20 mouse cellular contexts compared by ENCODE assay signal in genomic region chr8:114259713-114260355, GRCm38 (mm10). TPM values are rescaled to one million over a fixed set of nuclear protein-coding genes. Genes with fewer than 3 reads are reported as not detected.
DNase-seq lines count a peak whose midpoint lies in the region; ATAC-seq and TF ChIP-seq lines count a peak whose summit lies in the region.
"Had no signal": no experiment of that assay in that cellular context is flagged by ENCODE, and none has a peak within 500 bp of the region (broad histone marks: within the 10 kb centered on the region; RNA-seq: fewer than 3 reads in every experiment).

No protein-coding gene starts in this region.

- no peak for TF ChIP-seq CTCF in brain, embryonic 14.5 days (IDR thresholded peaks at IDR 0.05; ENCODE audit: borderline replicate concordance, extremely low read depth, insufficient read depth, insufficient read length)

- ATAC-seq in hindbrain, embryonic 16.5 days, result no peak
- ATAC-seq in hindbrain, embryonic 14.5 days (ENCODE audit: low FRiP score), result no peak

- WGBS in hindbrain, embryonic 16.5 days, result 65% methylated on average over 5 of the region's 5 CpGs
- 70% methylated on average over 5 of the region's 5 CpGs for WGBS in hindbrain, embryonic 14.5 days

- H3K36me3 ChIP-seq in hindbrain, embryonic 16.5 days (ENCODE audit: control insufficient read depth, insufficient read depth, low read length), result no peaks in the 10 kb centered on the region
- no peaks in the 10 kb centered on the region for H3K36me3 ChIP-seq in hindbrain, embryonic 14.5 days (replicated peaks; ENCODE audit: control insufficient read depth, insufficient read depth)
- H3K36me3 ChIP-seq: limb, embryonic 10.5 days; midbrain, embryonic 10.5 days had no signal

- H3K9me3 ChIP-seq in hindbrain, embryonic 16.5 days (ENCODE audit: control insufficient read depth, low read length), result no peaks in the 10 kb centered on the region
- no peaks in the 10 kb centered on the region for H3K9me3 ChIP-seq in hindbrain, embryonic 14.5 days (ENCODE audit: control insufficient read depth, low read length)
- H3K9me3 ChIP-seq: limb, embryonic 10.5 days; midbrain, embryonic 10.5 days had no signal

- H3K4me2 ChIP-seq in hindbrain, embryonic 16.5 days (ENCODE audit: low read length), result no peak overlapping the region
- H3K4me2 ChIP-seq in hindbrain, embryonic 14.5 days (replicated peaks), result no peak overlapping the region
- H3K4me2 ChIP-seq: liver, embryonic 11.5 days had no signal

- no peak overlapping the region for H3K9ac ChIP-seq in hindbrain, embryonic 16.5 days (ENCODE audit: low read depth, low read length)
- H3K9ac ChIP-seq in hindbrain, embryonic 14.5 days, result no peak overlapping the region

- TF ChIP-seq POLR2A in brain, embryonic 14.5 days (IDR thresholded peaks at IDR 0.05; ENCODE audit: borderline replicate concordance, extremely low read depth, insufficient read depth, insufficient read length, poor library complexity, severe bottlenecking), result no peak

- no peaks in the 10 kb centered on the region for H3K27me3 ChIP-seq in hindbrain, embryonic 16.5 days (replicated peaks; ENCODE audit: control insufficient read depth, insufficient read depth, low read length)
- H3K27me3 ChIP-seq in hindbrain, embryonic 14.5 days (ENCODE audit: control insufficient read depth, insufficient read depth, low read length), result no peaks in the 10 kb centered on the region

- no peak for DNase-seq in hindbrain, embryonic 14.5 days (ENCODE audit: low spot score)
- peak; percentile 57 for DNase-seq in brain, embryonic 14.5 days (ENCODE audit: low read depth)
- peak; percentile 46 to 59 for DNase-seq in cerebellum, adult 18-20 months
- peak; percentile 65 to 67 for DNase-seq in cerebellum, postnatal 36 days
- DNase-seq in heart, adult 9 months (ENCODE audit: low spot score in 2 of 2), result no peak
- no peak for DNase-seq in testis, postnatal 10 days (ENCODE audit: low spot score)
- DNase-seq: adrenal gland, postnatal 36 days; gastrocnemius, postnatal 14 days; heart, postnatal 14 days; kidney, adult 2 months; kidney, postnatal 25 days; lung, adult 2 months; lung, postnatal 4 days; thymus, postnatal 36 days had no signal

- H3K27ac ChIP-seq in hindbrain, embryonic 16.5 days (ENCODE audit: low read depth, low read length), result peak overlapping the region; percentile 23; the same call in 1 of the 2 replicates
- no peak overlapping the region for H3K27ac ChIP-seq in hindbrain, embryonic 14.5 days
- H3K27ac ChIP-seq: limb, embryonic 10.5 days; midbrain, embryonic 10.5 days; stomach, postnatal 0 days had no signal

- H3K4me3 ChIP-seq in hindbrain, embryonic 16.5 days (ENCODE audit: low read length), result no peak overlapping the region
- no peak overlapping the region for H3K4me3 ChIP-seq in hindbrain, embryonic 14.5 days (replicated peaks; ENCODE audit: low read length)
- H3K4me3 ChIP-seq: limb, embryonic 10.5 days; midbrain, embryonic 10.5 days had no signal

- H3K4me1 ChIP-seq in hindbrain, embryonic 16.5 days (ENCODE audit: control insufficient read depth, insufficient read depth, low read depth, low read length), result peaks cover 11% of the 10 kb centered on the region
- no peaks in the 10 kb centered on the region for H3K4me1 ChIP-seq in hindbrain, embryonic 14.5 days (replicated peaks; ENCODE audit: control insufficient read depth, insufficient read depth, low read length)
- H3K4me1 ChIP-seq: midbrain, embryonic 10.5 days had no signal

RNA-seq across cellular contexts. Expression of gene Vat1l, which starts 54.4 kb away (rescaled TPM):
- 76.2 and 79.7 TPM in 2 replicates for polyA plus RNA-seq in hindbrain, embryonic 16.5 days (2015; fragmentation: Nextera tagmentation; extraction: Ambion mirVana)
- 60.1 and 67.4 TPM in 2 replicates for polyA plus RNA-seq in hindbrain, embryonic 14.5 days (2014; fragmentation: Nextera tagmentation; extraction: Ambion mirVana)
- polyA plus RNA-seq in brain, embryonic 14.5 days (2012; rRNA removed), result 67.1 and 104 TPM in 2 replicates
- polyA plus RNA-seq: spleen, adult 2 months had no signal

Comparison
In these comparisons a context has a peak if more than half of its experiments do, and no peak if none do; other contexts are left out.
1. DNase-seq: peak in brain, embryonic 14.5 days (single experiment), cerebellum, adult 18-20 months (2 of 2) and cerebellum, postnatal 36 days (2 of 2); none in hindbrain, embryonic 14.5 days (single experiment), heart, adult 9 months (0 of 2) and testis, postnatal 10 days (single experiment).